Mouse (Mus musculus) hindbrain, embryonic 11.5 days (tissue): ENCODE measurements at regions not wholly inside any gene's neighbourhood (a gene's known extent, or its start where the extent isn't known, plus 50 kb on each side); places are given as distances from the start of the nearest gene placed in this dataset.

Experiments
- ATAC-seq: fragments of 200-750 bp; cut with Nextera tagmentation; 2 replicates; pipeline ENCODE4 v1.8.0; 2017; ENCODE audit warnings: mild to moderate bottlenecking, moderate TSS enrichment, moderate library complexity; ENCODE audit not compliant: low FRiP score
- DNase-seq: peaks from one replicate; pipeline ENCODE4 v3.0.0-alpha.2; 2015; ENCODE audit warnings: low spot score
- H3K27ac ChIP-seq: fragments of 300-500 bp; sonication (generic); 2 replicates; pipeline ENCODE4 v1.5.1; 2014; ENCODE audit warnings: mild to moderate bottlenecking, low read depth, low read length
- H3K27me3 ChIP-seq: fragments of 300-500 bp; sonication (generic); 2 replicates; pipeline ENCODE4 v1.6.1; 2014; ENCODE audit warnings: mild to moderate bottlenecking, low read length, moderate library complexity, mixed read lengths; ENCODE audit not compliant: control insufficient read depth, insufficient read depth
- H3K36me3 ChIP-seq: fragments of 300-500 bp; sonication (generic); 2 replicates; pipeline ENCODE4 v1.6.1; 2014; ENCODE audit warnings: mild to moderate bottlenecking, low read length, moderate library complexity, mixed read lengths; ENCODE audit not compliant: control insufficient read depth, insufficient read depth
- H3K4me1 ChIP-seq: fragments of 300-500 bp; sonication (generic); replicated peaks from 2 replicates; pipeline ENCODE4 v1.6.1; 2014; ENCODE audit warnings: low read length, mixed read lengths; ENCODE audit not compliant: control insufficient read depth, insufficient read depth
- H3K4me2 ChIP-seq: fragments of 300-500 bp; sonication (generic); replicated peaks from 2 replicates; pipeline ENCODE4 v1.6.1; 2014; ENCODE audit warnings: mild to moderate bottlenecking, low read depth, low read length
- H3K4me3 ChIP-seq: fragments of 300-500 bp; sonication (generic); 2 replicates; pipeline ENCODE4 v1.5.1; 2014; ENCODE audit warnings: low read depth, low read length
- H3K9ac ChIP-seq: fragments of 300-500 bp; sonication (generic); 2 replicates; pipeline ENCODE4 v1.6.1; 2014; ENCODE audit warnings: low read depth, low read length
- H3K9me3 ChIP-seq: fragments of 300-500 bp; sonication (generic); 2 replicates; pipeline ENCODE4 v1.6.1; 2016; ENCODE audit warnings: low read length; ENCODE audit not compliant: control insufficient read depth
- WGBS: fragments of 180-500 bp; shearing (Covaris S2); extraction: QIAGEN DNeasy Blood & Tissue Kit; methylation state at CpG from one replicate; pipeline ENCODE4 v1.1.7; 2014; 5-methylcytosine and 5-hydroxymethylcytosine counted together

GRCm38 (mm10) chr15:11774717-11775116 lies 132.4 kb downstream of the Npr3 start:
- 47% methylated on average over 5 of the region's 5 CpGs for WGBS
- Histone ChIP-seq H3K9ac (no peak overlapping the region), H3K4me1 (no peaks in the 10 kb centered on the region), H3K27ac (no peak overlapping the region), H3K4me3 (no peak overlapping the region), H3K4me2 (no peak overlapping the region), H3K9me3 (no peaks in the 10 kb centered on the region), H3K27me3 (no peaks in the 10 kb centered on the region), H3K36me3 (no peaks in the 10 kb centered on the region)
- peak; percentile 10 for DNase-seq
- no peak for ATAC-seq

GRCm38 (mm10) chr15:11770596-11770995 lies 136.5 kb downstream of the Npr3 start:
- ATAC-seq = no peak
- H3K9me3 ChIP-seq = no peaks in the 10 kb centered on the region
- no peaks in the 10 kb centered on the region for H3K4me1 ChIP-seq
- WGBS = 82% methylated on average over 1 of the region's 1 CpGs
- DNase-seq = no peak
- no peak overlapping the region for H3K4me3 ChIP-seq
- no peak overlapping the region for H3K27ac ChIP-seq
- H3K4me2 ChIP-seq = no peak overlapping the region
- H3K27me3 ChIP-seq = no peaks in the 10 kb centered on the region
- no peak overlapping the region for H3K9ac ChIP-seq
- H3K36me3 ChIP-seq = no peaks in the 10 kb centered on the region

GRCm38 (mm10) chr15:11757963-11758362 lies 149.1 kb downstream of the Npr3 start:
- Histone ChIP-seq H3K9me3 (no peaks in the 10 kb centered on the region), H3K36me3 (no peaks in the 10 kb centered on the region), H3K4me3 (no peak overlapping the region), H3K4me2 (no peak overlapping the region), H3K27me3 (no peaks in the 10 kb centered on the region), H3K9ac (no peak overlapping the region), H3K27ac (no peak overlapping the region), H3K4me1 (no peaks in the 10 kb centered on the region)
- ATAC-seq (no peak), DNase-seq (no peak)
- 94% methylated on average over 1 of the region's 1 CpGs for WGBS

GRCm38 (mm10) chr15:11756786-11757185 lies 150.3 kb downstream of the Npr3 start:
- Histone ChIP-seq H3K9me3 (no peaks in the 10 kb centered on the region), H3K27ac (no peak overlapping the region), H3K4me2 (no peak overlapping the region), H3K36me3 (no peaks in the 10 kb centered on the region), H3K9ac (no peak overlapping the region), H3K27me3 (no peaks in the 10 kb centered on the region), H3K4me3 (no peak overlapping the region), H3K4me1 (no peaks in the 10 kb centered on the region)
- DNase-seq (no peak), ATAC-seq (no peak)
- 71% methylated on average over 7 of the region's 7 CpGs for WGBS

GRCm38 (mm10) chr15:11753216-11753615 lies 153.9 kb downstream of the Npr3 start:
- WGBS = 33% methylated on average over 3 of the region's 3 CpGs
- Histone ChIP-seq H3K36me3 (no peaks in the 10 kb centered on the region), H3K9ac (no peak overlapping the region), H3K4me2 (no peak overlapping the region), H3K9me3 (no peaks in the 10 kb centered on the region), H3K4me3 (no peak overlapping the region), H3K4me1 (no peaks in the 10 kb centered on the region), H3K27me3 (no peaks in the 10 kb centered on the region), H3K27ac (no peak overlapping the region)
- ATAC-seq (no peak), DNase-seq (peak; percentile 44)

- no peaks in the 10 kb centered on the region for H3K27me3 ChIP-seq
- no peaks in the 10 kb centered on the region for H3K4me1 ChIP-seq
- H3K9ac ChIP-seq = no peak overlapping the region
- H3K9me3 ChIP-seq = no peaks in the 10 kb centered on the region
- ATAC-seq = no peak
- DNase-seq = no peak
- H3K36me3 ChIP-seq = no peaks in the 10 kb centered on the region
- H3K4me3 ChIP-seq = no peak overlapping the region
- H3K4me2 ChIP-seq = no peak overlapping the region
- H3K27ac ChIP-seq = no peak overlapping the region
- WGBS = 81% methylated on average over 5 of the region's 5 CpGs
Observed at GRCm38 (mm10) chr15:11750893-11751292, 156.2 kb downstream of the Npr3 start.

GRCm38 (mm10) chr15:11749509-11749908 lies 157.6 kb downstream of the Npr3 start:
- DNase-seq (no peak), ATAC-seq (no peak)
- no peak overlapping the region for H3K4me2 ChIP-seq
- no peaks in the 10 kb centered on the region for H3K4me1 ChIP-seq
- H3K4me3 ChIP-seq = no peak overlapping the region
- H3K27me3 ChIP-seq = no peaks in the 10 kb centered on the region
- WGBS = 85% methylated on average over 4 of the region's 4 CpGs
- H3K36me3 ChIP-seq = no peaks in the 10 kb centered on the region
- no peak overlapping the region for H3K9ac ChIP-seq
- H3K9me3 ChIP-seq = no peaks in the 10 kb centered on the region
- H3K27ac ChIP-seq = no peak overlapping the region

GRCm38 (mm10) chr15:11748306-11748705 lies 158.8 kb downstream of the Npr3 start:
- Histone ChIP-seq H3K36me3 (no peaks in the 10 kb centered on the region), H3K27me3 (no peaks in the 10 kb centered on the region), H3K9me3 (no peaks in the 10 kb centered on the region), H3K27ac (no peak overlapping the region), H3K4me1 (no peaks in the 10 kb centered on the region), H3K4me2 (no peak overlapping the region), H3K4me3 (no peak overlapping the region), H3K9ac (no peak overlapping the region)
- no peak for DNase-seq
- 89% methylated on average over 2 of the region's 2 CpGs for WGBS
- no peak for ATAC-seq

- H3K4me2 ChIP-seq = no peak overlapping the region
- H3K9ac ChIP-seq = no peak overlapping the region
- no peaks in the 10 kb centered on the region for H3K9me3 ChIP-seq
- ATAC-seq (no peak), DNase-seq (no peak)
- 95% methylated on average over 1 of the region's 1 CpGs for WGBS
- H3K27ac ChIP-seq = no peak overlapping the region
- no peaks in the 10 kb centered on the region for H3K27me3 ChIP-seq
- H3K4me3 ChIP-seq = no peak overlapping the region
- H3K36me3 ChIP-seq = no peaks in the 10 kb centered on the region
- no peaks in the 10 kb centered on the region; the same call in 1 of the 2 replicates for H3K4me1 ChIP-seq
Observed at GRCm38 (mm10) chr15:11746754-11747153, 160.3 kb downstream of the Npr3 start.
